Mouse (Mus musculus) bone marrow macrophage, adult 2 months (primary cell): ENCODE results near the gene Fam160a1. TPM values are rescaled to one million over a fixed set of nuclear protein-coding genes. Genes with fewer than 3 reads are reported as not detected.

Experiments used
- H3K27ac ChIP-seq: 2 replicates; pipeline ENCODE4 v1.5.1; 2012; ENCODE audit warnings: low read depth, low read length; ENCODE audit not compliant: insufficient read depth
- H3K4me1 ChIP-seq: 2 replicates; pipeline ENCODE4 v1.6.1; 2012; ENCODE audit warnings: low read length; ENCODE audit not compliant: control insufficient read depth, insufficient read depth
- H3K4me3 ChIP-seq: 2 replicates; pipeline ENCODE4 v1.5.1; 2012; ENCODE audit warnings: mild to moderate bottlenecking, low read length, moderate library complexity; ENCODE audit not compliant: insufficient read depth
- CTCF ChIP-seq: IDR thresholded peaks from 2 replicates; pipeline ENCODE4 v1.5.1; 2012; ENCODE audit warnings: low read depth, mild to moderate bottlenecking, low read length, moderate library complexity
- POLR2A ChIP-seq: IDR thresholded peaks from 2 replicates; pipeline ENCODE4 v1.6.1; 2012; ENCODE audit warnings: mild to moderate bottlenecking, low read depth, low read length, borderline replicate concordance
- polyA plus RNA-seq: library from polyadenylated mRNA; stranded (reverse); fragments of >200 nt; gene quantifications from 2 replicates; pipeline ENCODE4 v1.2.4, GENCODE M21; 2012; ENCODE audit not compliant: missing spikeins, insufficient read depth, insufficient read length

The Fam160a1 gene
- polyA plus RNA-seq, 1 experiment, result not detected

- Histone ChIP-seq H3K4me1 (no peaks in the 10 kb centered on the region), H3K27ac (no peak overlapping the region), H3K4me3 (no peak overlapping the region)
- no peak for TF ChIP-seq POLR2A
- no peak for TF ChIP-seq CTCF
Measured at GRCm38 (mm10) chr3:85850079-85850478, 33.0 kb upstream of the Fam160a1 start.

GRCm38 (mm10) chr3:85846316-85846715 is 29.2 kb upstream of the Fam160a1 start:
- no peak for TF ChIP-seq POLR2A
- no peak for TF ChIP-seq CTCF
- Histone ChIP-seq H3K4me3 (no peak overlapping the region), H3K27ac (no peak overlapping the region), H3K4me1 (no peaks in the 10 kb centered on the region)

- no peak for TF ChIP-seq POLR2A
- no peak for TF ChIP-seq CTCF
- no peak overlapping the region for H3K27ac ChIP-seq
- H3K4me1 ChIP-seq, result no peaks in the 10 kb centered on the region
- H3K4me3 ChIP-seq, result no peak overlapping the region
Measured at GRCm38 (mm10) chr3:85845341-85845740, 28.2 kb upstream of the Fam160a1 start.

DNA sequence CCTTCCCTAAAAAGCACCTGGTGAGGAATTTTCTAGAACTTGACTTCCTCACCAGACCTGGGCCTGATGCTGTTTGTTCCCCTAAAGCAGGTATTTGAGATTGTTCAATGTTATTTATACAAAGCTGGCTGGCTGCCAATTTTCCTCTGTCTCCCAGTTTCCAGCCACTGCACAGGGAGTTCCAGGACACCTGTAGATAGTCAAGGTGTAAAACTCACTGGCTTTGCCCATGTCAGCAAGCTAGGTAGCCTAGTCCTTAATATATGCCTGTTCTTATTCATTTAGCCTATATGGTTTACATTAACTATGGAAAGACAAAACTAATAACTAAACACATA is 25.8 kb upstream of the Fam160a1 start:
- TF ChIP-seq POLR2A, result no peak
- no peak overlapping the region for H3K27ac ChIP-seq
- H3K4me3 ChIP-seq, result no peak overlapping the region
- no peaks in the 10 kb centered on the region for H3K4me1 ChIP-seq

DNA sequence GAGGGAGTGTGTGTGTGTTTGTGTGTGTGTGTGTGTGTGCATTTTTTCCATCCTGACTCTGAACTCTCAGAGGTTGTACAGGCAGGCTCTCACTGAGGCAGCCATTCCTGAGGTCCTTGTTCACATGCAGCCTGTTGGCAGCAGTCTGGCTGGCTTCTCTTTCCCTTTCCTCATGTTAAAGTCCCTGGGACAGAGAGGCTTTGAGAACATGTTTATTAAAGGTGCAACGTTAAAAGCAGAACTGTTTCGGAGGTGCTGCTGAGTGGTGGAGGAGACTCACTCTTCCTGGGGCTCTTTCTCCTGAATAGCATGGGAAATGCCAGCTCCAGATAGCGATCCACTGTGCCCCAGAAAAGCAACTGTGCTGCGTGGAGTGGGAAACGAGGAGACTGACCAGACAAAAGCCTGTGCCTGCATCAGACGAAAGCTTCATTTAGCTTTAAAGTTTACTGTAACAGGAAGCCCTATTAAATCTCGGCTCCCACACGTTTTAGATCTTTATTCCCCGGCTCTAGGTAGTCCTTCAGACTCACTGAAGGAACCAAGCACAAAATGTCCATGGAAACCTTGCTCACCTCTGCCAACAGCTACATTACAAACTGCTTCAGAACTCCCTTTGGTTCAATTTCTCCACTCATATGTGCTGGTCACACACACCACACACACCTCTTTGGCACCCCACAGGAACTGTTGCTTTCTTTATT is 25.2 kb upstream of the Fam160a1 start:
- Histone ChIP-seq H3K4me3 (no peak overlapping the region), H3K4me1 (no peaks in the 10 kb centered on the region), H3K27ac (no peak overlapping the region)
- TF ChIP-seq POLR2A (no peak), CTCF (no peak)

DNA sequence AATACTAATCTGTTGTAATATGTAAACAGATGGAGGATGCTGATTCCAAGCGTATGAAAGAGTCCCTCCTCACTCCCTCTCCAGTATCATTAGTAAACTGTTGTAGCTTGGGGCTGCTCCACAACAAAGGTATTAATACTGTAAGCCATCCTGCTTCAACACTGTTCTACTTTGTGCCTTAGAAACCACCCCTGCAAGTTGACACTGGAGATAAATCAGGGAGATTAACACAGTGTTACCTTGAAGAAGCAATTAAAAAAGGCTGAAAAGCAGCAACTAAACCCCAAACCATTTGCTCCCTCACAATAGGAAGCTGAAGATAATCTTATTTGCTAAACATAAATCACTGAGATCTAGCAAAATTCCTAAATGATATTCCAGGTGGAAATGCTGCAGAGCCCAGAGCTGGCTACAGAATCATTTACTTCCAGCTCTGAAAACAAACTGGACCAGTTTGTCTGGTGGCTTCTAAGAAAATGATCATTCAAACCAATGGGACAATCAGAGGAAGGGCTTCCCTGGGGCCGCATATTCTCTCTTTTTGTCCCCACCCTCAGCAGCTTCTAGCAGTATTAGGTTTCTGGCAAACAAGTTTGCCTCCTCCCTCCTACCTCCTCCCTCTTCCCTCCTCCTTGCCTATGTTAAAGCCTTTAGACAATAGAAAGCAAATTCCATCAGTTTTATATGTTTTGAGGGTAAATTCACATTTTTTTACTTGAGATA is 24.5 kb upstream of the Fam160a1 start:
- Histone ChIP-seq H3K4me1 (no peaks in the 10 kb centered on the region), H3K4me3 (no peak overlapping the region), H3K27ac (no peak overlapping the region)
- TF ChIP-seq POLR2A (no peak), CTCF (no peak)

- Histone ChIP-seq H3K4me3 (no peak overlapping the region), H3K27ac (no peak overlapping the region), H3K4me1 (no peaks in the 10 kb centered on the region)
- TF ChIP-seq POLR2A (no peak), CTCF (no peak)
Measured at GRCm38 (mm10) chr3:85833627-85834026, 16.5 kb upstream of the Fam160a1 start.

- TF ChIP-seq POLR2A (no peak), CTCF (no peak)
- no peak overlapping the region for H3K4me3 ChIP-seq
Measured at GRCm38 (mm10) chr3:85832490-85833155, 15.5 kb upstream of the Fam160a1 start.

GRCm38 (mm10) chr3:85831785-85832184 is 14.7 kb upstream of the Fam160a1 start:
- Histone ChIP-seq H3K27ac (no peak overlapping the region), H3K4me1 (no peaks in the 10 kb centered on the region), H3K4me3 (no peak overlapping the region)
- TF ChIP-seq CTCF, result no peak
- TF ChIP-seq POLR2A, result no peak

More at GRCm38 (mm10) chr3:85832490-85833155, 15.5 kb upstream of the Fam160a1 start:
- H3K4me1 ChIP-seq, result no peaks in the 10 kb centered on the region
- H3K27ac ChIP-seq, result no peak overlapping the region

- no peak overlapping the region for H3K4me3 ChIP-seq
Measured at GRCm38 (mm10) chr3:85829047-85829446, 12.0 kb upstream of the Fam160a1 start.

More at GRCm38 (mm10) chr3:85829047-85829446, 12.0 kb upstream of the Fam160a1 start:
- Histone ChIP-seq H3K27ac (no peak overlapping the region), H3K4me1 (no peaks in the 10 kb centered on the region)
- TF ChIP-seq CTCF (no peak), POLR2A (no peak)
